Mouse (Mus musculus) spleen, postnatal 10 days (tissue): ENCODE measurements around the gene Kcnk5.

Experiments
- DNase-seq, 2 experiments: peaks; one replicate each; pipeline ENCODE4 v3.0.0; 2021 to 2022; ENCODE audit warnings: low spot score in 2 of 2

Kcnk5 gene

DNA sequence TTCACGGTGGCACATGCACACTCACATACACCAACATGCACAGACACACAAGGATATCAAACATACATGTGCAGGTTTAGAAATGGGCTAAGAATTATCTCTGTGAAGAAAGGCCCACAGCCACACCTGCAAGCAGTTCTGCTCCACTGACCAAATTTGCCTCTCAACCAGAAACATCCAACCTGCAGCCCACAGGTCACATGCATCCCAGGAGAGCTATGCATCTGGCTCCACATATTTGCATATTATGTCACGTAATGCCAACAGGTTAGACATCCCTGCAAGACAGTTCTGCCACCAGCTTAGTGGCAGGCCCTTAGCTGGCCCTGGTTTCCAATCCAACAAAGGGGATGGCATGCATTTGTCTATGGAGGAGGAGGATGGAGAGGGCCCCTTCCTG is 13.6 kb downstream of the Kcnk5 start:
- peak in 1 of 2 experiments; percentile 29 for DNase-seq

DNA sequence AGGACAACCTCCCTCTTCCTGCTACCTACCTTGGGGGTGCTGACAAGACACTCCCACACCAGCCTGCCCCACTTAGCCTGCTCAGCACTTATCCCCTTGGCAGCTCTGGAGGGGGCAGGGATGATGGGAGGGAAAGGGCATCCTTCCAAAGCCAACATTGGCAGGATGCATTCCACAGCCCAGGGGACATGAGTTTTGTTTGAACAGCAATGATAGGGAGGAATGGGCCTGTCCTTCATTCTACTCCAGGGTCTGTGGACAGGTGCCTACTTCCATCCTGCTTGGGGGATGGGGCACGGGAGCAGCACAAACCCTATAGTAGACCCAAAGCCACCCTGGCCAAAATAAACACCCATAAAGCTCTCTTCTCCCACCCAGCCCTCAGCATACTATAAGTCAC is 16.2 kb downstream of the Kcnk5 start:
- DNase-seq: no peak

DNA sequence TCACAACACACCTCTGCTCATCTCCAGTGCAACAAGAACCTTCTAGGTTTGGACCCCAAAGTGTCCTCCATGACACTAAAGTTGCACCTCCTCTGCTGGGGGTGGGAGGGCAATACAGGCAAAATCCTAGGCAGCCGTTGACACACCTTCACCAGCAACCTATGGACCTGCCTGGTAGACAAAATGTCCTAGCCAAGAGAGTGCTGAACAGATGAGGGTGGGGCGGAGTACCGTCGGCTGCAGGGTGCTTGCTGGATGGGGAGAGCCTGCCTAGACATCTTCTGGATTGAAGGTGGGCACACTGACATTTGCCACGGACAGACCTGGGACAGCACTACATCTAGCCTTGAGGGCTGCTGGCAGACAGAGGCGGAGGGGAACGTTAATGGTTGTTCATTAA is 17.2 kb downstream of the Kcnk5 start:
- no peak for DNase-seq

DNA sequence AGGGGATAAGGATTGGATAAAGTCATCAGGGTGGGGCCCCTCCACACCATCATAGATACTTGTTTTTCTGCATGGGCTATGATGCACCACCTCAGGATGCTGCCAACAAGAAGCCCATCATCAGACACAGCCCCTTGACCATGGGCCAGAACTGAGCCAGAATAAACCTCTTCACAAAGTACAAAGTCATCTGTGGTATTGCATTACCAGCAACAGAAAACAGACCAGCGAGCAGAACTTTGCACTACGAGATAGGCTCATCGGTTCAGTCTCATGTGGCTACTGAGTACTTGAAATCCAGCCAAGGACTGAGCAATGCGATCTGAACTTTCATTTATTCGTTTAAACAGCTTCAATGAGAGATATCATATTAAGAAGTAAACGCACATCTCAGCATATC is 18.9 kb downstream of the Kcnk5 start:
- no peak for DNase-seq

DNA sequence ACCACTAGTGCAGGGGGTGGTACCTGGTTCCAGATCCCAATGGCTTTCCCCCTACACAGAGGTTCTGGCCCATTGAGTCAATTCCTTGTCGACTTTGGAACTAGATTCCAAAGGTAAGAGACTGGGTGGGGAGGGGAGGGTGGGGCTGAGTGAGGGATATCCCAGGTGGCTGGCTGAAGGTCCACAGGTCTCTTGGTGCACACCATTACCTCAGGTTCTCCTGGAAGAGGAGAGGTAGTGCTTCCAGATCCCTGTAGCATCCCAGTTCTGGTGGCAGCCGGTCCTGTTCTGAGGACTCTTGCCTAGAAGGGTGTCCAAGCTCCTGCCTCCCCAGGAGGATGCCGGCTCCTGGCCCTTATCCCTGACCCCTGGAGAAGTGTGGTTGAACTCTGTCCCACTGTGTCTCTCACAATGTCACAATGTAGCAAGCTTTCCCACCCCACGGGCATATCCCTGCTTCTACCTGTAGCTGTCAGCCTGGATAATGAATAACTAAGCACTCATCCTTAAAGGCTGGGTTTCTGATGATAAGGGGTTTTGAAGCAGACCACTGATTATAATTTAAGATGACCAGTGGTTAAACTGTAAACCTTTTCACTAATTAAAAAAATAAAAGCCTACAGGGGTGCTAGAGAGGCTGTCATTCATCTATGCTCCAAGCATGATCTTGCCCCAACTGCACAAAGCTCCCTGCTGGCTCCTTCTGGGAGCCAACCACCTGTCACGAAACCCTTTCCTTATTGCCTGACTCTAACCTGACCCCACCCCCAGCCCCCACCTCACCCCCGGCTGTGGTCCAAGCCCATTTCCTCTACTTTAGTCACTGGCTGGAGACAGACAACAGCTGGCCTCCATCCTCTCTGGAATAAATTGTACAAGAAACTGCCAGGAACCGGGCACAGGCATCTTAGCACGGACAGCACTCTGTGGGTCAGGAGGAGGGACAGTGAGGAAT is 22.6 kb downstream of the Kcnk5 start:
- no peak for DNase-seq

DNA sequence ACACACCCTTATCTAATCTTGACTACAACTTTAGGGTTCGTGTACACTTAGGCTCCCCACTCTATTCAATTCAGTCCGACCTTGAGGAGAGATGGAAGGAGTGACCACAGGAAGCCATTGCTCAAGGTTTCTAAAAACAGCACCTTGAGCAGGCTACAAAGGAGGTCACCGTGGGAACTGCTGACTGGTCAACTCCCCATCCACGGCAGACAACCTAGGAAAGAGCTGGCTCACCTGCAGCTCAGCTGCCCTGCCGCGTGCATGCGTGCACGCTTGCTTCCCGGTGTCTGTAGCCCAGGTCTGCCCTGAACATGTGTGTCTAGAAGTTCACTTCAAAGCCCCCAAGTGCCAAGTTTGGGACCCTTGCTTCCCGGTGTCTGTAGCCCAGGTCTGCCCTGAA is 24.0 kb downstream of the Kcnk5 start:
- DNase-seq: no peak

DNA sequence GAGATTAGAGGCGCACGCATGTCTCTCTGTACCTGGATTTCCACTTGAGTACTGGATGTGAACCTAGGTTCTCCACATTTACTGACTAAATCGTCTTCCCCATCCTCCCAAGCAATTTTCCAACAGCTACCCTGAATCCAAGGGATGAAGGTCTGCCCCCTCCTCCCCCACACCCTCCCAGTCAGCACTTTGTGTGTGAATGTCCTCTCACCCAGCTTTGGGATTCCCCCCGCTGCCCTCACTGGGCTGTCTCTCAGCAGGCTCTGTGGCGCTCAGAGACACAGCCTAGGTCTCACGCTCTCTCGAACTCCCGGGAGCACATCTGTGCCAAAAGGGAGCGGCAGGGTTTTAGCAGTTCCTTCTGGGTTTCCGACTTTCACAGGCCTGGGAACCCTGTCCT is 25.9 kb downstream of the Kcnk5 start:
- DNase-seq: no peak

DNA sequence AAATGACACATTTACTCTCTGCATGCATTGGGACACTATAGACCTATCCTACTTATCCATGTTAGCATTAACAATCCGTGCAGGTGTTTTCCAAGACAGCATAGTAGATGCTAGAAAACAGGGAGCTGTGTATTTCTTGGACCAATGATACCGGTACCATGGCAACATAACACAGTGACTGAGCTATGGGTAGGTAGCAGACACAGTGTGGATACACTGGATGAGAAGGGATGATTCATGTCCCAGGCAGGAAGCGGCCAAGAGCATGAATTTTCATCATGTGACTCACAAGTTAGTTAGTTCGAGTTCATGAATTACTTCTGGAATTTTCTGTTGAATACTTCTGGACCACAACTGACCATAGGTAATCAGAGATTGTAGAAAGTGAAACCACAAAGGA is 26.7 kb downstream of the Kcnk5 start:
- no peak for DNase-seq

DNA sequence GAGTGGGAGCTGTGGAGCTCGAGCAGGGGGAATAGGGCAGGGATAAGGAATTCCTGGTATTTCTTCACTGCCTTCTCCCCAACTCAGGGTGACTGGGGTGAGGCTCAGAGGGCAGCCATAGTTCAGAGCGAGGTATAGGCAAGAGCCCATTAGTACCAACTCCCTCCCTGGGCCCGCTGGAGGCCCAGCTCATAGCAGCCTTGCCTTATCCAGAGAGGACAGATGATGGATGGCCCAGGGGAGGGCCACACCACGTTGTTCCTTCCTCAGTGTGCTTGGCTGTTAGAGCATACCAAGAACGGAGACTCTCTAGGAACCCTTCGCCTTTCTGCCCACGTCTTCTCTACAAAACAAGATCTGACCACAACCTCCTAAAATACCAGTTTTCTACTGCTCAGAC is 27.4 kb downstream of the Kcnk5 start:
- no peak for DNase-seq

DNA sequence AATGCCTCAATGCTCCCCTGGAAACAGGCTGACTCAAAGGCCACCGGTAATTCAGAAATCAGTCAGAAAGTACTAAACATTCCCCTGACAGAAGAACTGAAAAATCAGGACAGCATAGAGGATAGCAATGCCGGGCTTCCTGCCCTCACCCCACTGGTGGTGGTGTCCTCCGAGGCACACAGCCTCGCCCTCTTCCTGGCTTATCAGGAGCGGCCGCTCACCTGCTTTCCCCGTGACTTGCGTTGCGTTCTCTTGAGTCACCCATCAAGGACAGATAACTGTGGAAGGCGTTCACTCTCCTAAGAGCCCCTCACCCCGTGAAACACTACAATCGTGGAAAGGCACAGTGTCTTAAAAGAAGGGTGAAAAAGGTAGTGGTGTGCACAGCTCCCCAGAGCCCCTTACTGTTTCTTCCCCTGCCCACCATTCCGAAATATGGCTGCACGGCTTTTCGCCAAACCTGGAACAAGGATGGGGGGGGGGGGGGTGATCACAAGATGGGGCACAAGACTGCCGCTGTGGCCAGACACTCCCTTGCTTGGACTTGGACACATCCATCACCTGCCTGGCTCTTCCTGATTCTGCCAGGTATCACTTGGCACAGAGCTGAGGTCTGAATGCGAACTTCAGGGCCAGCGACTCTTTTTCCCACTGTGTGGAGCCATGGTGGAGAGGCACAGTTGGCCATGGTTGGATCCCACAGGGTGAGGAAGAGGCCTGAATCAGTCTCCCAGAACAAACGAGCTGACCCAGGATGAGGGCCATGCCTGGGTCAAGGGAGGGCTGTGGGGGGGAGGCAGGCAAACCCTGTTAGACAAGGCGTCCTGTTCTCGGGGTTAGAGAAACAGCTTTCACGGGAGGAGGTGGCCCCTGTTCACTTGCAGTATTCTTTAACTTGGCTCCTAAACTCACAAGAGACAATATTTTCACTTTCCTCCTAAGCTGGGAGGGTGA is 32.2 kb downstream of the Kcnk5 start:
- no peak for DNase-seq

DNA sequence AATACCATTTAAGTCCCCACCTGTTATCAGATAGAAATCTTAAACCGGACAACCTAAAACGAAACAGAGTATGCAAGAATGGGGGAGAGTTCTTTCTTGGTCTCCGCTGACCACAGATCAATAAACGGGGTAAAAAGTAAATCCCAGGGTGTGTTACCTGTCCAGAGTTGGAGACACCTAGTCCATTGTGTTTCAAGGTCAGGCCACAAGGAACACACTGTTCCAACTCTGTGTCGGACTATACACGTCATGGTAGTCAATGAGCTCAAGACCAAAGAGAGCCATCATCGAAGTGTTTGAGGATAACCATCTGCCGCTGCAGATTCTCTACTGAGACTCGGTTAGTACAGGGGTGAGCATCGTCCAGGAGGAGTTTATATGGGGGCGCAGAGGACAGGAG is 33.1 kb downstream of the Kcnk5 start:
- no peak for DNase-seq

DNA sequence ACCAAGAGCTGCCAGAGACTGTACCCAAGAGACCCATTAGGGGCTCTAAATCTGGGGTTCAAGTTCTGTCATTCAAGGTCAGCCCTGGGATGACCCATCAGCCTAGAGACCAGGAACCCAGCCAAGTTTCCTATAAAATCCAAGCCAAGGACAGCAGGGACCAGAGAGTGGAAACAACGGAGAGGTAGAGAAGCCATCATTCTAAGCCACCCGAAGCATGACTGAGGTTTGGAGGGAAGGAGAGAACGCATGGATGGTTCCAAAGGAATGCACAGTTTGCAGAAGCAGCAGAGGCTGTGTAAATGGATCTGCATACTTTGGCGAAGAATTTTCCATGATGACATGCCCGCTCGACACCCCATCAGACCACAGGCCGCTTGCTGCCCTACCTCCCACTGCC is 33.8 kb downstream of the Kcnk5 start:
- no peak for DNase-seq

DNA sequence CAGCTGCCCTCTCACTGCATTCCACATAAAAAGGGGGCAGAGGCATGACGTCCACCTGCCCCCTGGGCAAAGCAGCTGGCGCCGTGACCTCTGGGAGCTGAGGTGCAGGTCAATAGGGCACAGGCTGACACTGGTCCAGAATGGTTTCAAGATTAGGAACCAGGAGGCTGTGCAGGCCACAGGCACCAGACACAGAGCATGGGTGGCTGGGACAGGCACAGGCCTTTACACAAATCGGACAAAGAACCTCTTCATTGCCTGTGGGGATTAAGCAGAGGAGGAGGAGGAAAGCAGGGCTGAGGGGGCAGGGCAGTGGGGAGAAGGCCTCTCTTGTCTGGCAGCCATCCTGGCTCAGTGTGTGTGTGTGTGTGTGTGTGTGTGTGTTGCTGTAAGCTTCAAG is 37.5 kb downstream of the Kcnk5 start:
- DNase-seq: no peak

DNA sequence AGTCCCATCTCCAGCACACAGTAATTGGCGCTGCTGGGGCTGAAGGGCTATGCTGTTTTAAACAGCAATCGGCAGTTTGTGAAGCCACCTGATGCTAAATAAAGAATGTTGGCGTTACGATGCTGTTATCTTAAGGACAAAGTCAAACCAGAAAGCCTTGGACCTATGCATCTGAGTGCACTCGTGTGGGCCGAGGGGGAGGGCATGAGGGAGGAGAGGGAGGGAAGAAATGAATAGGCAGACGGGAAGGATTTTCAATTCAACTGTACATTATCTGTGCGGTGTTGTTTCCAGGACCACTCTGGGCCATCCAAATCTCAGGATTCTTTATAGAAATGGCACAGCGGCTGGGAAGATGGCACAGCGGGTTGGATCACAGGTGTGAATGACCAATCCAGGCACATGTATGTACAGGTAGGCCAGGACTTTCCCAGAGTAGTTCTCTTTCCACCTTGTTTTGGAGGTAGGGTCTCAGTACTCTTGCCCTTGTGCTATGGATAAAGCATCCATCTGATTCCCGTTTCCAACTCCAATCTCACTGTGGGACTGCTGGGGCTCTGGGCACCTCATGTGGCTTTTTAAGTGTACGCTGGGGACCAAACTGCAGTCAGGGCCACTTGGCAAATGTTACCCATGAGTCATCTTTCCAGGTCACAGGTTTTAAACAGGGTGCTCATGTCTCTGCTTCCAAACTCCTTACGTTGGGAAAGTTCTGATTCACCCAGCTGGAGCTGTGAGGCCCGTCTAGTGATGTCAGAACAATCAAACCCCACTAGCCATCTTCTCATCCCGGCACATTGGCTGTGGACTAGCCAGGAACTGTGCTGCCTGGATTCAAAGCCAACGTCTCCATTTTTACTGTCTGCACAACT is 42.9 kb downstream of the Kcnk5 start, which contains the start of gene Saysd1:
Gene Saysd1 (minus strand): TSS at position 51 of the 872 bp plus-strand sequence.
- no peak for DNase-seq

DNA sequence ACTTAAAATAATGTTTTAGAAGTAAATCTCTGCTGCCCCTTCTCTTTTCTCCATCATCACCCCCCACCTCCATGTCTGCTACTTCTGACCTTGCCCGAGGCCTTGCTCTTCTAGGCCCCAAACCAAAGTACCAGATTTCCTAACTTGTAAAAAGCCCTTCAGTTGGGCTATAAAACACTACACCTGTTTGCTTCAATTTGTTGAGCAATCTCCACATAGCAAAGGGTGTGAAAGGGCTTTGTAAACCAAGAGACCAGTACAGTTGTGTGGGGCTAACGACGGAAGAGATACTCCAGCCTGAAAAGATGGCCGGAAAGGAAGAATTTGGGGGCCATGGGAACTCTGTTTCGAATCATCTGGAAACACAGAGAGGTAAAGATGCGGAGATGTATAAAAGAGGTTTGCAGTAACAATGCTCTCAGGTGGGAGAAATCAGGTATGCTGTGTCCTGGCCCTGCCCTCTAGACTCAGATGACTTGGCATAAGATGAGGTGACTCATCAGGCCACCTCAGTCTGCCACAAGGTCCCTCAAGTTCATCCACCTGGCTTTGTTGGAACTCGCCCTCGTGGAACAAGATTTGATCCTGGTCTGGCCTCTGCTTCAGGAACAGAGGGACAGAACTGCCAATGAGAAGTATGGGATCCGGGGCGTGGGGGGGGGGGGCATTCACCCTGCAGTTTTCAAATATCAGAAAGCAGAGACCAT is 46.5 kb downstream of the Kcnk5 start:
- no peak for DNase-seq

DNA sequence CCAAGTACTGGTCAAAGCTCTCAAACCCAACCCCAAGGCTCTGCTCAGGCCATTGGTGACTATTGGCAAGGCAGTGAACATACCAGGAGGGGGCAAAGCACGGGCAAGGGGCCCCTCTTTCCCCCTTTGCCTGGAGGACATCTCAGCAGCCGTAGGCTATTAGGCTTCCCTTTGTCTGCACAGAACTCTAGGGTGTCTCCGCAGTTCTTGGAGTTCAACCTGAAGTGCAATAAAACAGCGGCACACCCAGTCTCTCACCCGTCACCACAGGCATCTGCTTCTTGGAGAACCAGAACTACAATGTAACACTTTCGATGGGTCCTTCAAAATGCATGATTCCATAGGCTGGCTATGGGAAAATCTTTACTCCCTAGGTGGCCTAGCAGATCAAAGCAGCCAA is 53.4 kb downstream of the Kcnk5 start:
- DNase-seq: no peak

DNA sequence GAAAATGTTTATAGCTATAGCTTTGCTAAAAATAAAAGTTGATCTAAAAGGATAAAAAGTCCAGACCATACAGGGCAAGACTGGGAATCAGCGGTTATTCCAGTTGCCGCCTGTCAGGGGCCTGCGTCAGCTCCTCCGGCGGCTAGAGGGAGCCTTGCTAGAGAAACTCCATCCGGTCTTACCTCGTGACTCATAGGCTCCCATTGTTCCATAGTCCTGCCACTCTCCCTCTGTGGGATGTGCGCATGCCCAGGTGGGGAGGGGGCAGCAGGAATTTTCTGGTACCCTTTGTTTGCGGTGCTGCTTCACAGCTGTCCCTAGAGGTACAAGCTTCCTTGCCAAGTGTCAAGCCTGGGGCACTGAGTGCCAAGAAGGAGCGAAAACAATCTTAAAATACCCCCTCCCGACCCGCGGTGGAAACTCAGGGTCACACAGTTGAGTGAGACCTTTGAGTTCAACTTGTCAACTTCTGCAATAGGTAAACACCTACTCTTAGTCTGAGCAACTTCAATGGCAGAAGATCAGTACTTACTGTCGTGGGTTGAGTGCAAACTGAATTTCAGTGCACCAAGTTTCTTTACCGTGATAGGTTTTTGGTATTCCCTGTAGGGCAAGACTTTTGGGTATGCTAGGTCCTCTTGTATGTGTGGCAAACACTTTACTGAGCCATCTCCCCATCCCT is 54.1 kb downstream of the Kcnk5 start:
- DNase-seq: no peak

DNA sequence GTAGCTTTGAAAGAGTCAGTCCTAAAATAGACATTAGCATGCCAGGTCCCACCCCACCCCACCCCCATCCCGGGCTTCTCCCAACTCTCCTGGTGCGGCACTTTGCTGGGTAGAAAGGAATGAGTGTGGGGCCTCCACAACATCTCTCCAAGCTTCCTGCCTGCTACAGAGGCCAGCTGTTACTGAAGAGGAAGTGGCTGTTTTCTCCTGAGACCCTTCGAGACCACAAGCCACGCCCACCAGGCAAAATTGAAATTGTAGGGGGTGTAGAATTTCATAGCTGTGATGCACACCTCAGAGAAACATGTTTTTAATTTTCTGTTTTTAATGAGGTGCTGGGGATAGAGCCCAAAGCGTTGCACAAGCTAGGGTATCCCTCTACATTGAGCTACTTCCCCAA is 60.7 kb downstream of the Kcnk5 start:
- peak; percentile 36 to 82 for DNase-seq

DNA sequence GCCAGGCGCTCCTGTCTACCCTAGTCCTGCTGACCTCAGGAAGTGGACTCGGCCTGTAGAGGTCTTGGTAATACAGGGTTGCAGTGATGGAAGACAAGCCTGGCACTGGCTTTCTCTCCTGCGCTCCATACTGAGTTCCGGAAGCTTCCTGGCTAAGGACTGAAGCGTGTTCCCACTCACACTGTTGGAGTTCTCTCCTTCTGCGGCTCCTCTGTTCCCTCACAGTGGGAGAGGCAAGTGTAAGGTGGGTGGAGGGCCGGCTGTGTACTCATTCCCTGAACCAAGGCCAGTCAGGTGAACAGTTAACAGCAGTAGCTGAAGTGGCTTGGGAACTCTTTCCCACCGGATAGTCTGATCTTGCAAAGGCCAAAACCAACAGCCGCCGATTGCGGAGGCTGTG is 61.6 kb downstream of the Kcnk5 start:
- no peak for DNase-seq

DNA sequence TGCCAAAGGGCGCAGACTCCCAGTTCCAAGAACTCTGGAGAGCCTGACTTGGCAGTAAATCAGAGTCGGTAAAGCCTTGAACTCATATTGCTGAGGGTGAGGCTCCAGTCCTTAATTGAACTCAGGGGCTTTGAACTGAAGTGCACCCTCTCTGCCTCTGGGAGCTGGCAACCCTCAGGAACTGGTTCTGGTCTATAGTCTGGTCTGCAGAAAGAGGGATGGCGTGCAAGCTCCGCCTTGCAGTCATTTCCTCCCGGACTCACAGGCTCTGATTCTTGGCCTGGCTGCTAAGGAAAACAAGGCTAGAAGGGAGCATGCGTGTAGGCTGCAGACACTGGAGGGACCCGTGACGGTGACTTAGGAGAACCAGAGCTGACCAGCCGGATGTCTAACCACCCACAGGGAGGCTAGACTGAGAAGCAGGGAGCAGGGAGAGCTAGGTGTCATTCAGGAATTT is 65.4 kb downstream of the Kcnk5 start:
- DNase-seq: no peak
